Mouse (Mus musculus) frontal cortex, postnatal 10 days (tissue): ENCODE data around the gene Pip5kl1.

Source experiments
- DNase-seq, 2 experiments: peaks; one replicate each; pipeline ENCODE4 v3.0.0; 2022; ENCODE audit warnings: low spot score in 2 of 2, mixed read lengths in 1 of 2

Gene Pip5kl1

DNA sequence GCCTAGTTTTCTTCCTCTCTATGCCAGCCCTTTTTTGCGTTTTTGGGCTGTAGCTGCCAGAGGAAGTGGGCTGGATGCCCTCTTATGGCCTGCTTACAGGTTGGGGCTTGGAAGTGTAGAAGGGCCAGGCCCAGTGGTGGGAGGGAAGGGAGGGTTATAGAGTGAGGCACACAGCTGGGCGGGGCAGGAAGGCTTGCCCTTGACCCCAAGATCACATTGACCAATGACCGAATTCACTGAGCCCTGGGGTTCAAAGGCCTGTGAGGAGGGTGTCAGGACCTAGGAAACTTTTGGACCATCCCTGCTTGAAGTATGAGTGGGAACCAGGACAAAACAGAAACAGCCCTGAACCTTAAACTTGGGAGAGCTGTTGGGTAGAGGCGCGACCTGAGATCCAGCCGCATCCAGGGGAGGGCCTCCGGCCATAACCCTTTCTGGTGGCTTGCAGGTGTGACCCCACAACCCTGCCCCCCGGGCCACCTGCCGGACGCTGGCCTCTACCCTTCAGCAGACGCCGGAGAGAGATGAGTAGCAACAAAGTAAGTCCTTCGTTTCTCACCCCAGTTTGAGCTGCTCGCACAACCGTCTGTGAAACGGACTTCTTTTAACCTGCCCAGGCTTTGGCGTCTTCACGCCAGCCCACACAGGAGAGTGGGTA lies 34.3 kb downstream of the Pip5kl1 start:
- DNase-seq = no peak

DNA sequence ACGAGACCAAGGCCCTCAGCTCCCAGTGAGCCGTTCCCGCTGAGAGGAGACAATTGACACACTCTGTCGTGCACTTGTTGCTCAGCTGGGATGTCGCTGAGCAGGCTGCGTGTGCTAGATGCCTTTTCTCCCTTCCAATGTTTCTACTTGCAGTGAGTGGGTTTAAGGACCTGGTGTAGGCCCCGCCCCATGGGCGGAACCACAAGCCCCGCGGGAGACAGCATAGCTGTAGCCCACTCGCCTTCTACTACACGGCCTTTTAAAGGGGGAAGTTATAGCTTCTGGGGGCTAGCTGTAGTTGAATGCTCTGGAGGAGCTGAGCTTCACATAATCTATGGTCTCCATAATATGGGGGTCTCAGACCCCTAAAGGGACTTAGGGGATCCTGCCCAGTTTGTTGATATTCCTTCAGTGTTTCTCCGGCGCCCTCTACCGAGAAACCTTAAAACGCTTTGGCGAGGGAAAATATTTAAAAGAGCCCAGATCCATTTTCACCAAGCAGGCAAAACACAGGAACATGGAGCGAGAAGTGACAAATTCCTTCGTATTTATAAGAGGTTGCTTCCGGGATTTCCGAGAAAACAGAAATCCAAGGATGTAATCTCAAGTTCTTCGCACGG lies 36.1 kb downstream of the Pip5kl1 start:
- no peak for DNase-seq

DNA sequence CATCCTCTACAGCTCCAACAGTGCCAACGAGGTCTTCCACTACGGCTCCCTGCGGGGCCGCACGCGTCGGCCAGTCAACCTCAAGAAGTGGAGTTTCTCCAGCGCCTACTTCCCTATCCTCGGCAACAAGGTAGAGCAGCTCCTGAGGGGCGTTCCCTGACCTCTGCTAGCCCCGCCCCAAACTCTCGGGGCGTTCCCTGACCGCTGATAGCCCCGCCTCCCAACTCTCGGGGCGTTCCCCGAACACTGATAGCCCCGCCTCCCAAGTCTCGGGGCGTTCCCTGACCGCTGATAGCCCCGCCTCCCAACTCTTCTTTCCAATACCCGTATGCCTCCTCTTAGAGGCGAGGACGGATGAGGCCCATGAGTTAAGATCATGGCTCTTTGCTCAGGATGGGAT lies 37.7 kb downstream of the Pip5kl1 start:
- DNase-seq = no peak

DNA sequence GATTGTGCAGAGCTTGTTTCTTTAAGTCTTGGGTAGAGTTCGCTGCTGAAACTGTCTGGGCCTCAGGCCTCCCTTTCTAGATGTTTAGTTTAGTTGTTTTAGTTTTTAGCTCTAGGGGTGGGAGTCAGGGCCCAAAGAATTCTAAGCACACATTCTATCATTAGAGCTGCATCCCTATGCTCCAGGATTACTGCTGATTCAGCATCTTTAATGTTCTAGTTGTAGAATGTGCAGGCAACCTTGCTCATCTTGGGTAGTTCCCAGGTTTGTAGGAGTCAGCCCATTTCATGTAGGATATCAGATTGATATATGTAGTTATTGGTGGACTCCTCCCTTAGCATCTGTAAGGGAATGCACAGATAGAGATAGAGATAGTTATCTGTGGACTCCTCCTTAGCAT lies 42.5 kb downstream of the Pip5kl1 start:
- no peak for DNase-seq

DNA sequence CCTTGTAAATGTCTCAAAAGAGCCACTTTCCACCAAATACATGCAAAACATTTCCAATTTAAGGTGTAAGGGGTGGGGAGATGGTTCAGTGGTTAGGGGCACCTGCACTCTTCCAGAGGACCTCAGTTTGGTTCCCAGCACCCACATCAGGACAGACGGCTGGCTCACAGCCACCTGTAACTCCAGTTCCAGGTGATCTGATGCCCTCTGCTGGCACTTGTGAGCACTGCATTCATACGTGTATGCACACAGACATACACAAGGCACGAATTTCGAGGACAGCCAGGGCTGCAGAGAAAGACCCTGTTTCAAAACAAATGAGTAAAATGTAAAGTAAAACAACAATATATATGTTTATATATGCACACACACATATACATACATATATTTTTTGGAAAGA lies 43.0 kb downstream of the Pip5kl1 start:
- no peak for DNase-seq

- no peak for DNase-seq
These were observed 43.5 kb downstream of the Pip5kl1 start for GRCm38 (mm10) chr2:32618051-32618450.

DNA sequence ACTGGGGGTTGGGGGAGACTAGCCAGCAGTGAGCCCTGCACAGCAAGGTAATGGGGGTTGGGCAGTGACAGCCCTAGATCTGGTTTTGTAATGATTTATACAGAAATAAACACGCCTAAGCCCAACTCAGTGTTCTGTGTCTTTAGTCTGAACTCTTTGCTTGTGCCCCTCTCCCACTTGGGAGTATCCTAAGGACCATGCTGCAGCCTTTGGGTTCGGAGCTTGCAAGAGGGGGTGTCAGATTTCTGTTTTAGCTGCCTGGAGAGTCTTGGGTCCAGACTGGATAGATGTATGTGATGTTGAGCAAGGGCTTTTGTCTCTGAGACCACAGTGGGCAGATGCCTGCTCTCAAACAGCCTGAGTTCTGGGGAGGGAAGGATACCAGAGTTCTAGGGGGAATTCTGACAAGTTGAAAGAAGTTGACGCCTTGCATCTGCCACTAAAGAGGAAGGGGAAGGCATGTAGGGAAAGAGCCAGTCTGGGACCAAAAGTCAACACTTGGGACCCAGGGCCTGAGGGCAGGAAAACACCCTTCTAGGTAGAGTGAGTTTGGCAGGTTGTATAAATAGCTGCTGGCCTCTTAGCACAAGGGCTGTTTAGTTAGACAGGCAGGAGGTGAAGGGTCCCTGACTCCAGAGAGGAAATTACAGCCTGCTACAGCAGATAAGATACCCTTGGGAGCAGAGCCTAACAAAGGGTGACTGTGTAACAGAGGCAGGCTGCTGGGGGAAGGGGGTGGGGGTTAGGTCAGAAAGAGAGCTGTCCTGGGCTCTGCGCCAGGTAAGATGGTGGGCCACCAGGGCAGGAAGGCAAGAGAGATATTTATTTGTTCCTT lies 46.3 kb downstream of the Pip5kl1 start:
- no peak for DNase-seq

DNA sequence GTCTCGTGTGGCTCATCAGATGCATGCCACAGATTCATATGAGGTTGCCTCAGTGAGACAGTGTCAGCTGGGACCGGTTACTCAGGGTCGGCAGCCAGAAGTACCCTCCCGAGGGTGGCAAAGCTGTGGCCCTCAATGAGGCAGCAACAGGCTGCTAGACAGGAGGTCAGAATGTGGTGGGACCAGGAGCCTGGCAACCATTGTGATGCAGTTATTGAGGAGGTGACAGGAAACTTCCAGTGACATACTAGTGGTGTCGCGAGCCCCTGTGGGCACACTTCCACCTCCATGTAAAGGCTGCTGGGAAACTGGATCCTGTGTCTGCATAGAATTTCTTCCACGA lies 46.9 kb downstream of the Pip5kl1 start, which contains the start of gene Ak1:
Gene Ak1 (plus strand): TSS at position 242 of the 343 bp plus-strand sequence.
- DNase-seq = no peak

GRCm38 (mm10) chr2:32624111-32624748 lies 49.6 kb downstream of the Pip5kl1 start:
- DNase-seq = no peak

DNA sequence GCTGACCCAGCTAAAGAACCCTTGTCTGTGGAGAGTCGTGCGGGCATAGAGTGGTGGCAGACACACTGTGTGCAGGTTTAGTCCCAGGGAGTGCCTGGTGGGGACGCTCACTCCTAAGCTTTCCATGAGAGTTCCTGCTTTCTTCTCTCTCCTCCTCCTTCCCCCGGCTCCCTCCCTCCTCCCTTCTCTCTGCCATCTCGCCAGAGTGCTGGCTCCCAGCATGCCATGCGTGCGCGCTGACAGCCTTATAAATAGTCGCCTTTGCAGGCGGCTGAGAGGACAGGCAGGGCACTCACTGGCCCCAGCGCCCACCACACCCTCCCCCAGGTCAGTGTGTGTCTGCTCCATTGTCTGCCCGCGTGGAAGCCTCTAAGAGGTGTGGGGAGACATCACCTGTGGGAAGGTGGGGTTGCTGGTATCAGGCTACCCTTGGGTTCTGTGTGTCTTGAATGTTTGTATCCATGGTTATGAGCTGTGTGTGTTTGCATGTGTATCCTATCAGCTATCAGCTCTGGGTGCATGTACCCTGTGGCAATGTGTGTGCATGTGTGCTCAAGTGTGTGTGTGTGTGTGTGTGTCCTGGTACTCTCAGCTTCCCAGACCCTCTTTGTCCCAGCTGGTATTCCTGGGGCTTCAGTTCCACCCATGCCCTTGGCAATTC lies 50.7 kb downstream of the Pip5kl1 start:
- DNase-seq = peak; percentile 83 to 86

DNA sequence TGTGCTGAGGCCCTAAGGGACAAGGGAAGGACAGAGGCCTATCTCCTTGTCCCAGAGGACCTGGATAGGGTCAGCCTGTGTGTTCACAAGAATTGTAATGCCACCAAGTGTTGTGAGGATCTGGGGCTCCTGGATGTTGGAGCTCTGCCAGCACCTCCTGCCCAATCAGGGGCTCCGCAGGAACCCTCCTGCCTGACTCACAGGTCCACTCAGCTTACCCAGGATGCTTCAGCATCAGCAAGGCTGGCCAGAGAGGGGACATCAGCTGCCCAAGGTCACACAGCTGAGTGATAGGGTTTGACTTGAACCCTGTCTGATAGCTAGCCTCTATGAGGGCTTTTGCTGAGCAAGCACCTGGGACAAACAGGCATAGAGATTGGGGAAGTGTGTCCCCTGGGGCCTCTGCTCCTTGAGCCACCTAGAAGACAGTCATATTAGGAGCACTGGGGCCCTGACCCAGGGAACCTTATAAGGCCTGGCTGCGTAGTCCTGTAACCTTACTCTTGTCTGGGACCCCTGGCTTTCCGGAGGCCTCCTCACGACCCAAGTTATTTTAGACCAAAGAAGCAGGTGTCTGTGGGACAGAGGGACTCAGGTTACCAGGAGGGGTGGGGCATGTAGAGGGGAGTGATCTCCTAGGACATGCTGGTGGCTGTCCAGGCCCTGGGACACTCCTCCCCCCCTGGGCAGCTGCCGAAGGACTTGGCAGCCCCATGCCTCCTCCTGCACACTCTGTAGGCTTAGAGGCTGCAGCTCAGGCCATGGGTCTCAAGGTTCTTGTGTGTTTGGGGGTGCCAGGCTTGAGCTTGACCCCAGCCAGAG lies 51.5 kb downstream of the Pip5kl1 start:
- no peak for DNase-seq

GRCm38 (mm10) chr2:32627266-32628043 lies 52.9 kb downstream of the Pip5kl1 start:
- DNase-seq = no peak

DNA sequence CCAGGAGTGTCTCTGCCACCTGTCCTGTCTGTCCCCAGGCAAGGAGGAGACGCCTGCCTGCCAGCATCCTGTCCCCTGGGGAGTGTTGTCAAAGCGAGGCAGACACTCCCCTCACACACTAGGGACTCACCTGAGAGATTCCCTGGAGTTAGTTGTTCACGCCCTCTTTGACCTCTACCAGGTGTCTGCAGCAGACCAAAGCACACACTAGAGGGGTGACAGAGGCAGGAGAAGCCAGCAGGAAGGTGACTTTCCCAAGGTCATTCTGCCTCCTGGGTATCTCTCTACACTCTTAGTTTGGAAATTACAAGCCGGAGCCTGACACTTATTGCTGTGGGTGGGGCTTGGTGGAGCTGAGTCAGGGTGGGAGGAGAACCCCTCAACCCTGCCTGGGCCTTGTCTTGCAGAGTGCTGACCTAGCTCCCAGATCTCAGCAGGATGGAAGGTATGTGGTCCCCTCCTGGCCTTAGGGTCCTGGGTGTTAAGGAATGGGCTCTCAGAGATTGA lies 53.5 kb downstream of the Pip5kl1 start:
- DNase-seq = no peak

DNA sequence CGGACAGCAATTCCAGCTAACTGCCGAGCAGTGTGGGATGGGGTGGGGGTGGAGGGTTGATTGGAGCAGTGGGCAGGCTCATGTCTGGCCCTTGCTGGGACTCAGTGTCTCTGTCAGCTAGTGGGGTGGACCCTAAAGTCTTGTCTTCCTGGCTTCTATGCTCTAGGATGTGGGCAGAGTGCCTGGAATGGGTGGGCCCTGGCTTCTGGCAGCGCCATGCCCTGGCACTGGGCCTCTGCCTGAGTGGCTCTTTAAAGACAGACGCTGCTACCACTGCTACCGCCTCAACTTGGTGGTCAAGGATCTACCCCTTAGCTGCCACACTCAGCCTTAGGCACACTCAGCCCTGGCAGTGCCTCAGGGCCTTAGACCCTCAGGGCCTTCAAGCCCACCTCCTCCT lies 54.1 kb downstream of the Pip5kl1 start:
- DNase-seq = peak; percentile 68 to 73

DNA sequence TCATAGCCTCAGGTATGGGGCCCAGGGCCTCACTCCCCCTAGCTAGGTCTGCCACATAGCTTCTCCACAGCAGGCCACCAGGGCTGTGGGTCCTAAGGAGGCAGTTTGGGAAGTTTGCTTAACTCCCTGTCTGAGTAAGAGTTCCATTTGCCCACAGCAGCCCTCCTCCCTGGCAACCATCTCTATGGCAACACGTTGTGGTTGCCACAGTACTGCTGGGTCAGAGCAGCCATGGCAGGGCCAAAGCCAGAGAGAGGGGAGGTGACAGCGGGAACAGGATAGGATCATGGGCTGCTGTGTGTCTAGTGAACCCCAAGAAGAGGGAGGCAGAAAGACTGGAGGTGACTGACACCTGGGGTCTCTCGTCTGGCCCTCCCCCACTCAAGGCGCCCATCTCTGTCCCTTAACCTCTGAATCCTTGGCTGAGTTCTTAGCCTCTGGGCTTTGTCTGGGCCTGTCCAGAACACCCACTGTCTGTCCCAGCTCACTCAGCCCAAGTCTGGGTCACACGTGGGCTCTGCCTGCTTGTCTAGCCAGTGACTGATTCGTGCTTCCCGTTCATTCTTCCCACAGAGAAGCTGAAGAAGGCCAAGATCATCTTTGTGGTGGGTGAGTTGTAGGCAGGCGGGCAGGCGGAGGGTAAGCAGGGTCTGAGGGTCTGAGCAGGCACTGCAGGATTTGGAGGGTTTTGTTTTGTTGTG lies 54.8 kb downstream of the Pip5kl1 start:
- peak; percentile 61 to 63 for DNase-seq

DNA sequence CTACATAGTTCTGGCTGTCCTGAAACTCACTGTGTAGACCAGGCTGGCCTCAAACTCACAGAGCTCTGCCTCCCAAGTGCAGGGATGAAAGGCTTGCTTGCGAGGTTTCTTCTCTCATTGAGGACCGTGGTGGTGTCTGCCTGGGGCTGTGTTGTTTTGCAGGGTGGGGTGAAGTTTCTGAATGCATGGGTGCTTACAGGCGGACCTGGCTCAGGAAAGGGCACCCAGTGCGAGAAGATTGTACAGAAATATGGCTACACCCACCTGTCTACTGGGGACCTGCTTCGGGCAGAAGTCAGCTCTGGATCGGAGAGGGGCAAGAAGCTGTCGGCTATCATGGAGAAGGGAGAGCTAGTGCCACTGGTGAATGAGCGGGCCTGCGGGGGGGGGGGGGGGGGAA lies 55.4 kb downstream of the Pip5kl1 start:
- DNase-seq = no peak

GRCm38 (mm10) chr2:32631046-32631445 lies 56.4 kb downstream of the Pip5kl1 start:
- no peak for DNase-seq

DNA sequence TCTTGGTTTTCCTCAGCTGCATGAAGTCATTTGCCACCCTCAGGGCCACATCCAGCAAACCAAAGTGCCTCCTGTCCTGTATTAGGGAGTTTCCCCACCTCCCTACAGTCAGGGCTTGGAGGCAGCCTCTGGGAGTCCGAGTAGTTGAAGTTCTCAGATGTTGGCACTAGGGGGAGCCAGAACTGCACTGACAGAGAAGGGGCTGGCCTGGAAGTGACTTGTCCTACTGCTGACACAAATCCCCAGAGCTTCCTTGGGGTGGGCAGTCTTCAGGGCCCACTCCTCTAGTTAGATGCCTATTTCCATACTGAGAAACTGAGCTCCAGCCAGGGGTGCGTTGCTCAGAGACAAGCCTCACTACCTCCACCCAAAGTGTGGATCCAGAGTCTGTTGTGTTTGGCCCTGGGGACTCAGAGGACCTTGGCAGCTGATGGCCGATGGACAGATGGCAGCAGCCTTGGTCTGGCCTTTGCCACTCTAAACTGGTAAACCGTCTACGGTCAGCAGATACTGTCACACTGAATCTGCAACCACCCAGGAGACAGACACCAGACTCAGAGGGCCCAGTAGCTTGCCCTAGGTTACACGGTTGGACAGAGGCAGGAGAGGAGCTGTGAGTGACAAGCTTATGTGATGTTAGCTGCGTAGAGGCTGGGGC lies 57.3 kb downstream of the Pip5kl1 start:
- DNase-seq = peak in 1 of 2 experiments; percentile 70
